27 mouse cellular contexts compared by ENCODE assay signal in the genomic region with DNA sequence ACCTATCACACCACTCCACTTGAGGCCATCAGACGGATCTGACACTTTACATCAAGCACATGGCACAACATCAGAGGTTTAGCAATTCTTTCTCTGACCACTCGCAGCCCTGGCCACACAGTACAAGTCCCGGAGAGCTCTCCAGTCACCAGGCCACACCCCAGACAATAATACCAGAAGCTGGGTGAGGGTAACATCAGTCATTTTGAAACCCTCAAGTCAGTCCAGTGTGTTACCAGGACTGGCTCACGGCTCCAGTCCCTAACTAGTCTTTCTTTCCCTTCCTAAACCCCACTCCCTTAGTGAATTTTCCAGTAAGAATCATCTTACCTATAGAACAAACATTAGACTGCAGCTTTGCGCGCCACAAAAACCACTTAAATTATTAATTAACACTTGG. TPM values are rescaled to one million over a fixed set of nuclear protein-coding genes. Genes with fewer than 3 reads are reported as not detected.
DNase-seq lines count a peak whose midpoint lies in the region; ATAC-seq and TF ChIP-seq lines count a peak whose summit lies in the region.
"Had no signal": no experiment of that assay in that cellular context is flagged by ENCODE, and none has a peak within 500 bp of the region (broad histone marks: within the 10 kb centered on the region; RNA-seq: fewer than 3 reads in every experiment).

No protein-coding gene starts in this region.

- H3K4me3 ChIP-seq in lung, postnatal 0 days (ENCODE audit: low read depth, low read length) = no peak overlapping the region
- no peak overlapping the region for H3K4me3 ChIP-seq in lung, adult 2 months (replicated peaks; ENCODE audit: extremely low read depth, low read depth, low read length)
- H3K4me3 ChIP-seq in CH12.LX (replicated peaks in 1 of 3; ENCODE audit: low read depth in 2 of 3, low read length in 2 of 3, poor library complexity in 1 of 3) = no peak overlapping the region
- no peak overlapping the region for H3K4me3 ChIP-seq in kidney, embryonic 15.5 days (replicated peaks)

- H3K27me3 ChIP-seq in lung, postnatal 0 days (replicated peaks; ENCODE audit: insufficient read depth, low read length) = no peaks in the 10 kb centered on the region
- no peaks in the 10 kb centered on the region for H3K27me3 ChIP-seq in CH12.LX (replicated peaks)
- H3K27me3 ChIP-seq in kidney, embryonic 15.5 days = no peaks in the 10 kb centered on the region; the same call in none of the 2 replicates

- H3K27ac ChIP-seq in lung, postnatal 0 days (ENCODE audit: low read length) = no peak overlapping the region
- no peak overlapping the region for H3K27ac ChIP-seq in CH12.LX (ENCODE audit: insufficient read depth, low read depth)
- no peak overlapping the region for H3K27ac ChIP-seq in kidney, embryonic 15.5 days

- 50% methylated on average over 6 of the region's 6 CpGs for WGBS in lung, postnatal 0 days
- WGBS in lung, adult 2 months = 58% methylated on average over 6 of the region's 6 CpGs
- WGBS in kidney, embryonic 15.5 days = 79% methylated on average over 6 of the region's 6 CpGs

- no peak for TF ChIP-seq EP300 in lung, postnatal 0 days (IDR thresholded peaks at IDR 0.05)
- TF ChIP-seq EP300 in CH12.LX (IDR thresholded peaks at IDR 0.05; ENCODE audit: low read length) = peak; percentile 65

- H3K36me3 ChIP-seq in lung, postnatal 0 days (ENCODE audit: insufficient read depth, low read length) = no peaks in the 10 kb centered on the region
- peaks cover 0 to 18% of the 10 kb centered on the region in 2 experiments for H3K36me3 ChIP-seq in CH12.LX (replicated peaks in 1 of 2; ENCODE audit: control insufficient read depth in 1 of 2, insufficient read depth in 1 of 2, low read length in 1 of 2)
- H3K36me3 ChIP-seq in kidney, embryonic 15.5 days = no peaks in the 10 kb centered on the region
- H3K36me3 ChIP-seq: G1E had no signal

- dilution Hi-C loops in CH12.LX (cut with MboI; ENCODE audit: extremely low pct_ligation_motif_present, extremely low pct_unique_long_range_greater_than_20kb, low sequenced_read_pairs) = no loop called here

- in situ Hi-C loops in CH12.LX (cut with MboI; ENCODE audit: low pct_ligation_motif_present, low pct_unique_long_range_greater_than_20kb, low sequenced_read_pairs) = loop anchor here (5.0 kb wide), 1 partner anchor 53 kb away; no protein-coding TSS in a partner anchor

- no peak overlapping the region for H3K9ac ChIP-seq in lung, postnatal 0 days (replicated peaks; ENCODE audit: low read depth)
- no peak overlapping the region for H3K9ac ChIP-seq in CH12.LX (ENCODE audit: insufficient read depth, low read depth)
- no peak overlapping the region for H3K9ac ChIP-seq in kidney, embryonic 15.5 days

- H3K4me2 ChIP-seq in lung, postnatal 0 days (replicated peaks; ENCODE audit: low read depth, low read length) = no peak overlapping the region
- no peak overlapping the region for H3K4me2 ChIP-seq in CH12.LX (ENCODE audit: insufficient read depth, low read depth, poor library complexity, severe bottlenecking)
- H3K4me2 ChIP-seq in kidney, embryonic 15.5 days = no peak overlapping the region

- H3K4me1 ChIP-seq in lung, postnatal 0 days (ENCODE audit: insufficient read depth, low read depth, low read length) = no peaks in the 10 kb centered on the region
- no peaks in the 10 kb centered on the region for H3K4me1 ChIP-seq in lung, adult 2 months (ENCODE audit: control insufficient read depth, insufficient read depth, low read length)
- peaks cover 6 to 18% of the 10 kb centered on the region in 2 experiments for H3K4me1 ChIP-seq in CH12.LX (ENCODE audit: control insufficient read depth in 1 of 2, insufficient read depth in 2 of 2)
- H3K4me1 ChIP-seq in kidney, embryonic 15.5 days = no peaks in the 10 kb centered on the region

- peak; percentile 77 for ATAC-seq in lung, postnatal 0 days
- ATAC-seq in kidney, embryonic 15.5 days (replicated peaks; ENCODE audit: low FRiP score) = no peak
- ATAC-seq: activated CD4-positive, CD25-positive, alpha-beta regulatory T cell, adult 4 months; CD4-positive, CD25-positive, alpha-beta regulatory T cell, adult 4 months; Patski had no signal

- no peak for TF ChIP-seq CTCF in lung, postnatal 0 days (IDR thresholded peaks at IDR 0.05)
- TF ChIP-seq CTCF in lung, adult 2 months (IDR thresholded peaks at IDR 0.05; ENCODE audit: insufficient read depth, low read length) = no peak
- no peak for TF ChIP-seq CTCF in CH12.LX (conservative IDR thresholded peaks at IDR 0.05 in 1 of 2, IDR thresholded peaks at IDR 0.05 in 1 of 2; ENCODE audit: low read depth in 2 of 2, low read length in 2 of 2)

- no peak for TF ChIP-seq POLR2A in lung, adult 2 months (IDR thresholded peaks at IDR 0.05; ENCODE audit: borderline replicate concordance, extremely low read depth, low read depth, low read length)
- TF ChIP-seq POLR2A in CH12.LX (IDR thresholded peaks at IDR 0.05; ENCODE audit: low read depth, low read length) = no peak

- no peaks in the 10 kb centered on the region for H3K9me3 ChIP-seq in lung, postnatal 0 days (ENCODE audit: low read length)
- H3K9me3 ChIP-seq in CH12.LX (replicated peaks; ENCODE audit: low read length) = no peaks in the 10 kb centered on the region
- no peaks in the 10 kb centered on the region for H3K9me3 ChIP-seq in kidney, embryonic 15.5 days (replicated peaks)
- H3K9me3 ChIP-seq: G1E had no signal

- TF ChIP-seq RAD21 in CH12.LX (IDR thresholded peaks at IDR 0.05; ENCODE audit: low read depth, low read length) = no peak

- H3K79me2 ChIP-seq in CH12.LX (replicated peaks; ENCODE audit: control insufficient read depth, extremely low read depth, insufficient read depth, poor library complexity, severe bottlenecking) = no peaks in the 10 kb centered on the region

- DNase-seq in lung, postnatal 0 days (ENCODE audit: low spot score) = peak; percentile 45
- DNase-seq in lung, postnatal 10 days = no peak
- DNase-seq in lung, postnatal 36 days = peak; percentile 45
- DNase-seq in lung, adult 2 months = no peak
- DNase-seq in CH12.LX (ENCODE audit: extremely low read depth) = no peak
- DNase-seq: adrenal gland, adult 2 months; adrenal gland, adult 8-10 months; adrenal gland, postnatal 10 days; adrenal gland, postnatal 14 days; adrenal gland, postnatal 25 days; adrenal gland, postnatal 36 days; B cell, adult 2 months; cerebellum, adult 11 months; cerebellum, adult 11-12 months; cerebellum, adult 18-20 months; cerebellum, adult 2 months had no signal

TF ChIP-seq in CH12.LX, 34 proteins besides CTCF, POLR2A, EP300 and RAD21:
- TF ChIP-seq IRF4 (IDR thresholded peaks at IDR 0.05; ENCODE audit: low read depth, low read length) = peak; percentile 92
- peak; percentile 59; the same call in 1 of the 2 replicates for TF ChIP-seq JUND (conservative IDR thresholded peaks at IDR 0.05; ENCODE audit: low read depth, low read length)
- TF ChIP-seq JUN (IDR thresholded peaks at IDR 0.05; ENCODE audit: insufficient read depth, low read depth, low read length) = 0 out of 2 replicates have a peak, but pooled peaks have one; percentile 8
- no peak for TF ChIP-seq ZC3H11A (IDR thresholded peaks at IDR 0.05; ENCODE audit: low read depth, low read length)

RNA-seq across cellular contexts. Expression of a gene that starts 15.6 kb away (rescaled TPM):
- 0.42 and 0.46 TPM in 2 replicates for polyA plus RNA-seq in lung, postnatal 0 days (2015; fragmentation: Nextera tagmentation; extraction: Ambion mirVana)
- polyA plus RNA-seq in lung, adult 2 months (2012; rRNA removed) = 3.6 TPM in 2 replicates
- total RNA-seq in CH12.LX (2012; rRNA removed) (0.17 TPM in 2 replicates), CH12.LX (2014; rRNA removed) (0.19 and 0.34 TPM in 2 replicates)
- polyA plus RNA-seq in CH12.LX (2012; ENCODE audit: insufficient read length, low read depth) = 0.64 and 1.1 TPM in 2 replicates
- polyA plus RNA-seq in kidney, embryonic 15.5 days (2015; fragmentation: Nextera tagmentation; extraction: Ambion mirVana) = 1.1 and 1.3 TPM in 2 replicates

RNA-seq across cellular contexts. Expression of a gene that starts 22.6 kb away (rescaled TPM):
- polyA plus RNA-seq in lung, postnatal 0 days (2015; fragmentation: Nextera tagmentation; extraction: Ambion mirVana) = 0.86 TPM in 1 of 2 replicates, not detected in the other
- polyA plus RNA-seq in lung, adult 2 months (2012; rRNA removed) = not detected in 2 replicates
- total RNA-seq in CH12.LX (2012; rRNA removed) (1.7 TPM in 1 of 2 replicates, not detected in the other), CH12.LX (2014; rRNA removed) (not detected in 2 replicates)
- polyA plus RNA-seq in CH12.LX (2012; ENCODE audit: insufficient read length, low read depth) = not detected in 2 replicates
- polyA plus RNA-seq in kidney, embryonic 15.5 days (2015; fragmentation: Nextera tagmentation; extraction: Ambion mirVana) = not detected in 2 replicates
- total RNA-seq: adrenal gland, adult 18-20 months; adrenal gland, adult 2 months; adrenal gland, adult 8-10 months; adrenal gland, postnatal 10 days; adrenal gland, postnatal 14 days; adrenal gland, postnatal 25 days; adrenal gland, postnatal 36 days; adrenal gland, postnatal 4 days; ES-E14; G1E; MEL had no signal
- polyA plus RNA-seq: adrenal gland, adult 2 months; brain, embryonic 14.5 days; C2C12; CD4-positive, CD25-positive, alpha-beta regulatory T cell, adult 4 months; cerebellum, adult 2 months; G1E; Patski had no signal

RNA-seq across cellular contexts. Expression of a gene that starts 25.2 kb away (rescaled TPM):
- polyA plus RNA-seq in lung, postnatal 0 days (2015; fragmentation: Nextera tagmentation; extraction: Ambion mirVana) = 348 and 406 TPM in 2 replicates
- 251 and 363 TPM in 2 replicates for polyA plus RNA-seq in lung, adult 2 months (2012; rRNA removed)
- total RNA-seq in CH12.LX (2012; rRNA removed) (341 and 383 TPM in 2 replicates), CH12.LX (2014; rRNA removed) (278 and 354 TPM in 2 replicates)
- 311 and 321 TPM in 2 replicates for polyA plus RNA-seq in CH12.LX (2012; ENCODE audit: insufficient read length, low read depth)
- polyA plus RNA-seq in kidney, embryonic 15.5 days (2015; fragmentation: Nextera tagmentation; extraction: Ambion mirVana) = 599 and 609 TPM in 2 replicates

RNA-seq across cellular contexts. Expression of a gene that starts 32.6 kb away (rescaled TPM):
- polyA plus RNA-seq in lung, postnatal 0 days (2015; fragmentation: Nextera tagmentation; extraction: Ambion mirVana) = 21.7 and 23.8 TPM in 2 replicates
- polyA plus RNA-seq in lung, adult 2 months (2012; rRNA removed) = 15.2 and 27.0 TPM in 2 replicates
- total RNA-seq in CH12.LX (2012; rRNA removed) (12.9 and 13.5 TPM in 2 replicates), CH12.LX (2014; rRNA removed) (7.2 and 8.3 TPM in 2 replicates)
- 26.8 and 29.2 TPM in 2 replicates for polyA plus RNA-seq in CH12.LX (2012; ENCODE audit: insufficient read length, low read depth)
- polyA plus RNA-seq in kidney, embryonic 15.5 days (2015; fragmentation: Nextera tagmentation; extraction: Ambion mirVana) = 32.4 and 32.5 TPM in 2 replicates

RNA-seq across cellular contexts. Expression of a gene that starts 36.7 kb away (rescaled TPM):
- not detected in 2 replicates for polyA plus RNA-seq in lung, postnatal 0 days (2015; fragmentation: Nextera tagmentation; extraction: Ambion mirVana)
- not detected in 2 replicates for polyA plus RNA-seq in lung, adult 2 months (2012; rRNA removed)
- total RNA-seq in CH12.LX (2012; rRNA removed) = not detected in 2 replicates
- not detected in 2 replicates for total RNA-seq in CH12.LX (2014; rRNA removed)
- polyA plus RNA-seq in CH12.LX (2012; ENCODE audit: insufficient read length, low read depth) = 0.07 TPM in 1 of 2 replicates, not detected in the other
- polyA plus RNA-seq in kidney, embryonic 15.5 days (2015; fragmentation: Nextera tagmentation; extraction: Ambion mirVana) = 2.6 and 3.4 TPM in 2 replicates
- total RNA-seq: MEL had no signal
- polyA plus RNA-seq: activated CD4-positive, CD25-positive, alpha-beta regulatory T cell, adult 4 months; C2C12; CD4-positive, CD25-positive, alpha-beta regulatory T cell, adult 4 months; G1E had no signal

Comparison
In these comparisons a context has a peak if more than half of its experiments do, and no peak if none do; other contexts are left out.
1. DNase-seq: peak in lung, postnatal 0 days (single experiment) and lung, postnatal 36 days (single experiment); none in lung, postnatal 10 days (single experiment), lung, adult 2 months (single experiment) and CH12.LX (single experiment).